Mouse (Mus musculus): ENCODE results near the gene Acss1.

DNA sequence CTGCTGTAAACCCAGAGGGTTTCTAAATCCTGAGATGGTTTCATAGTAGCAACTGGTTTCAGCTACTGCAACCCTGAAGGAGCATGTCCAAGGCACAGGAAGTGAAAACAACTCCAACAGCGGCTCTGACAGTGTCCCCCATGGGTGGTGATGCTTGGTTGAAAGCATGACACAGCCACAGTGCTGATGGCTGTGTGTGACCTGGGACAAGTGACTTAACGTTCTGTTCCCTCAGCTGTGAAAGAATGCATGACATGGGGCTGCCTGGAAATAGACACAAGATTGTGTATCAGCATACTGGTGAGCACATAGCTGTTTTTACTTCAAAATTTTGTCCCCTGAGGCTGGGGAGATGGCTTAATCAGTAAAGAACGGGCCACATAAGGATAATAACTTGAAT, 46.6 kb downstream of the Acss1 start:
- TF ChIP-seq POLR2A (IDR thresholded peaks at IDR 0.05; ENCODE audit: low read depth, low read length), result no peak
- no peak for TF ChIP-seq CTCF (IDR thresholded peaks at IDR 0.05; ENCODE audit: extremely low read depth, insufficient read length, insufficient replicate concordance, low read depth, low read length)
